Mouse (Mus musculus) Patski (cell line): ENCODE results near the gene Spock2. TPM values are rescaled to one million over a fixed set of nuclear protein-coding genes. Genes with fewer than 3 reads are reported as not detected.
"Not testable (repeated sequence)": the region's sequence is repeated elsewhere in the genome, so short reads cannot be mapped to it uniquely, and the experiment has no call there.

Experiments used
- ATAC-seq: fragments of 100-300 bp; one replicate; pipeline ENCODE4 v1.8.0; 2021
- CTCF ChIA-PET: fragments of 350-600 bp; sonication (Branson Sonifier 250); formaldehyde crosslinking; loops from one replicate; lab custom pipeline; 2022; ENCODE audit warnings: inconsistent platforms; lab: Charles Lee
- POLR2A ChIA-PET: fragments of 350-600 bp; sonication (Branson Sonifier 250); formaldehyde crosslinking; loops from one replicate; lab custom pipeline; 2022; ENCODE audit warnings: antibody characterized with exemption, inconsistent platforms; lab: Charles Lee
- DNase-seq: peaks from one replicate; pipeline ENCODE4 v3.0.0-alpha.2; 2011; ENCODE audit warnings: low read depth, low spot score
- H3K27me3 ChIP-seq: fragments of 371-371 bp; one replicate; pipeline ENCODE4 v1.5.1; 2021
- CTCF ChIP-seq: fragments of 100-300 bp; IDR thresholded peaks from one replicate; pipeline ENCODE4 v1.5.1; 2021
- in situ Hi-C: fragments of 300-500 bp; cut with MboI; formaldehyde crosslinking; loops from 3 replicates; pipeline ENCODE4 v1.11.1; 2018; ENCODE audit warnings: low pct_unique_long_range_greater_than_20kb, mixed read lengths
- polyA plus RNA-seq: library from polyadenylated mRNA; unstranded; gene quantifications from one replicate; pipeline ENCODE4 v1.2.3, GENCODE M21; 2021

Spock2 gene
- polyA plus RNA-seq, 1 experiment from 2014 or later, result 0.08 TPM

GRCm38 (mm10) chr10:60120630-60121029, 14.6 kb downstream of the Spock2 start:
- no peak for TF ChIP-seq CTCF
- no peaks in the 10 kb centered on the region for H3K27me3 ChIP-seq
- ATAC-seq (no peak), DNase-seq (no peak)
- POLR2A ChIA-PET, result no interaction called here
- in situ Hi-C loops, result no loop called here
- CTCF ChIA-PET, result no interaction called here

- TF ChIP-seq CTCF, result no peak
- CTCF ChIA-PET, result interaction anchor here (1.3 kb wide), 2 partner anchors 12 to 23 kb away, joined by 3 to 4 read pairs; no protein-coding TSS in a partner anchor
- POLR2A ChIA-PET, result no interaction called here
- ATAC-seq, result no peak
- no peaks in the 10 kb centered on the region for H3K27me3 ChIP-seq
- DNase-seq, result no peak
- in situ Hi-C loops, result no loop called here
Observed at GRCm38 (mm10) chr10:60124078-60124477, 18.1 kb downstream of the Spock2 start.

GRCm38 (mm10) chr10:60125529-60126327, 19.7 kb downstream of the Spock2 start:
- DNase-seq (no peak), ATAC-seq (no peak)
- in situ Hi-C loops, result no loop called here
- H3K27me3 ChIP-seq, result no peaks in the 10 kb centered on the region
- TF ChIP-seq CTCF, result no peak
- CTCF ChIA-PET, result no interaction called here
- POLR2A ChIA-PET, result no interaction called here

- DNase-seq (no peak), ATAC-seq (no peak)
- POLR2A ChIA-PET, result no interaction called here
- CTCF ChIA-PET, result no interaction called here
- no peak for TF ChIP-seq CTCF
- in situ Hi-C loops, result no loop called here
- no peaks in the 10 kb centered on the region for H3K27me3 ChIP-seq
Observed at GRCm38 (mm10) chr10:60128287-60128686, 22.3 kb downstream of the Spock2 start.

GRCm38 (mm10) chr10:60130504-60130903, 24.5 kb downstream of the Spock2 start:
- ChIA-PET CTCF (no interaction called here), POLR2A (no interaction called here)
- DNase-seq (no peak), ATAC-seq (no peak)
- in situ Hi-C loops, result no loop called here
- H3K27me3 ChIP-seq, result no peaks in the 10 kb centered on the region
- TF ChIP-seq CTCF, result no peak

GRCm38 (mm10) chr10:60133501-60133900, 27.5 kb downstream of the Spock2 start:
- DNase-seq (no peak), ATAC-seq (no peak)
- no peak for TF ChIP-seq CTCF
- no peaks in the 10 kb centered on the region for H3K27me3 ChIP-seq
- in situ Hi-C loops, result no loop called here
- CTCF ChIA-PET, result interaction anchor here (0.9 to 1.6 kb wide), 2 partner anchors 14 to 33 kb away, joined by 3 read pairs; no protein-coding TSS in a partner anchor
- POLR2A ChIA-PET, result no interaction called here

GRCm38 (mm10) chr10:60134201-60134600, 28.2 kb downstream of the Spock2 start:
- H3K27me3 ChIP-seq, result no peaks in the 10 kb centered on the region
- ChIA-PET CTCF (interaction anchor here (0.9 to 1.6 kb wide), 2 partner anchors 14 to 34 kb away, joined by 3 read pairs; no protein-coding TSS in a partner anchor), POLR2A (no interaction called here)
- ATAC-seq (no peak), DNase-seq (no peak)
- no peak for TF ChIP-seq CTCF
- in situ Hi-C loops, result no loop called here

GRCm38 (mm10) chr10:60136010-60136409, 30.0 kb downstream of the Spock2 start:
- in situ Hi-C loops, DNase-seq, ATAC-seq, H3K27me3 ChIP-seq, POLR2A ChIA-PET: not testable (repeated sequence)
- CTCF ChIA-PET, result interaction anchor here (1.1 to 1.2 kb wide), 2 partner anchors 12 kb away, joined by 4 read pairs; no protein-coding TSS in a partner anchor

GRCm38 (mm10) chr10:60136935-60137334, 30.9 kb downstream of the Spock2 start:
- ATAC-seq (no peak), DNase-seq (no peak)
- H3K27me3 ChIP-seq, result no peaks in the 10 kb centered on the region
- POLR2A ChIA-PET, result no interaction called here
- CTCF ChIA-PET, result no interaction called here
- TF ChIP-seq CTCF, result no peak
- in situ Hi-C loops, result no loop called here

- DNase-seq (no peak), ATAC-seq (no peak)
- ChIA-PET CTCF (interaction anchor here (1.0 to 1.1 kb wide), 2 partner anchors 51 to 103 kb away, joined by 3 to 4 read pairs; no protein-coding TSS in a partner anchor), POLR2A (no interaction called here)
- no peak for TF ChIP-seq CTCF
- in situ Hi-C loops, result no loop called here
- H3K27me3 ChIP-seq, result no peaks in the 10 kb centered on the region
Observed at GRCm38 (mm10) chr10:60138680-60139079, 32.7 kb downstream of the Spock2 start.

GRCm38 (mm10) chr10:60140751-60141150, 34.7 kb downstream of the Spock2 start:
- no peaks in the 10 kb centered on the region for H3K27me3 ChIP-seq
- DNase-seq, result no peak
- TF ChIP-seq CTCF, result no peak
- no peak for ATAC-seq
- ChIA-PET CTCF (no interaction called here), POLR2A (no interaction called here)
- in situ Hi-C loops, result no loop called here
